Mouse (Mus musculus) B cell, adult 2 months (primary cell): ENCODE results near the gene Smco4.
"Not testable (repeated sequence)": the region's sequence is repeated elsewhere in the genome, so short reads cannot be mapped to it uniquely, and the experiment has no call there.

Source experiments
- DNase-seq, 2 experiments: peaks; one replicate each; pipeline ENCODE4 v3.0.0; 2022

Gene Smco4

DNA sequence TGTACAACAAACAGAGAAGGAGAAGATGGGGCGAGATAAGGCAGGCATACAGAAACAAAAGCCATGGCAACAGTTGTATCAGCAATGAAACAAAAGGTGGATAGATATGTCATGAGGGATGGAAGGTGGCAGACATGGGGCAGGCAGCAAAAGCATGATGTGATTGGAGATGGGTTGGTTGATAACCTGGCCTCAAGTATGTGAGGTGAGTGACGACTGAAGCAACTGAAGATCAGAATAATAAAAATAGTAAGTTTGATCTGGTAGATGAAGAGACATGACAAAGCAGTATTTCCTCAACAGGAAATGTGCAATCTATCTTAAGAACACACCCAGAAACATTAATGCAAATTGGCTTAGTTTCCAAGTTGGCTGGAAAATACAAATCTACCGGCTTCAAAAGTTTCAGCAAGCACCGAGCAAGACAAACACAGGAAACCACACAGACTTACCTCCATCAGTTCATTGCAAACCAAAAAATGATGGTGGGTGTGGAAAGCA lies 57.3 kb downstream of the Smco4 start:
- no peak for DNase-seq

DNA sequence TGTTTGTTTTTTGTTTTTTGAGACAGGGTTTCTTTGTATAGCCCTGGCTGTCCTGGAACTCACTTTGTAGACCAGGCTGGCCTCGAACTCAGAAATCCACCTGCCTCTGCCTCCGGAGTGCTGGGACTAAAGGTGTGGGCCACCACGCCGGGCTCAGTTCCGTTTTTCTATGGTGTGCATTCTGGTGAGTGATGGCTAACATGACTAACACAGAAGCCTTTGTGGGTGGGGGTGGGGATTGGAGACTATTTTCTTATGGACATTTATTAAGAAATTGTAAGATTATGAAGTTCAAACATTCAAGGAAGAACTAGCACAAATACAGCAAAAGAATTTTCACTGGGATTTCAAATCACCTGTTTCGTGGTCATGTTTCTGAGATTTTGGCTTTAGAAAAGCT lies 57.8 kb downstream of the Smco4 start:
- not testable (repeated sequence) for DNase-seq

DNA sequence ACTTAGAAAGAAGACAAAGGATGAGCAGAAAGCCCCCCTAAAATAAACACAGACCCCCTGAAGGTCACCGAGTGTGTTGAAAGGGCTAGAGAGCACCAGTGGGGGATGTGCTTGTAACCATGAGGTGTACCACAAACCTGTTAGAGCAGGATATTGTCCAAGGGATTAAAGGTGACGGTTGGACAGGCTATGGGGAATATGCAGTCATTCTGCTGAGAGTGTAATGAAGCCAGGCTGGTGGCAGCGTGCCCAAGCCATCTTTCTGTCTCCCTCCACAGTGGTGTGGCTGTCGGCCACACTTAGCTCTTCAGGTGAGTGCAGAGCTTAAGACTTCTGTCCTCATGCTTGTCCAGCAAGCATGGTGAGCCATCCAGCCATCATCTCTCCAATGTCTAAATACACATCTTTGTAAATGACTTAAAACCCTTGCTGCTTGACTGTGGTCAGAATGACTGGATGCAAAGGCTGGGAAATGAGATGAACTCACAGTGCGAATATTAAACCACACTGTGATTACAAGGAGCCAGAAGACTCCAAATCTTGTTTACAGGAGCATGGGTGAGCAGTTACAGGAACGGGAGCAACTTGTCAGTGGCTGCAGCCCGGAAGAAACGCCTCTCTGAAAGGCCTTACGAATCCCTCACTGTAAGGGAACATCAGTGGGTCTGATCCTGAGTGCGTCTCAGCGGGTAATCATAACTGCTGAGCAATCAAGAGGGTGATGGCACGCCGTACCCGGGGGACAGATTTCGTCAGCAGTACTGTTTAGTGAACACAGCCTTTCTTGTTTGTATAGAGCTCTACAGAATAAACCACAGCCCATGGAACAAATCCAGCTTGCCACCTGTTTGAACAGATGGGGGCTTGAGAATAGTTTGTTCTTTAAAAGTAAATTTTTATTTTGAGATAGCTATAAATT lies 59.0 kb downstream of the Smco4 start:
- DNase-seq = no peak

DNA sequence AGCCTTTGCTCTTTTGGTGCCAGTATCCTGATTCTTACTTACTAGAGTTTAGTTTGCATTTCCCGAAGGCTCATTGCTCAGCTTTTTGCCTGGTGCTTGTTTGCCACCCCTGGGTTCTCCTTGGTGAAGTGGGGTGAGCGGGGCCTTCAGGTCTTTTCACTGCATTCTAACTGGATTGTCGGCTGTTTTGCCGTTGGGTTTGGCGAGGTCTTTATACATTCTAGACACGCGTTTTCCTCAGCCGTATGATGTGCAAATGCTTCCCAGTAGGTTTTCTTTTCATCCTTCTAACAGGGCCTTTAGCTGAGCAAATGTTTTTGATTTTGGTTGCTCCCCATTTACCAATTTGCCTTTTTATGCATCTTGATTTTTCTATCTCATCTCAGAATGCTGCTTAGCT lies 60.1 kb downstream of the Smco4 start:
- no peak for DNase-seq

DNA sequence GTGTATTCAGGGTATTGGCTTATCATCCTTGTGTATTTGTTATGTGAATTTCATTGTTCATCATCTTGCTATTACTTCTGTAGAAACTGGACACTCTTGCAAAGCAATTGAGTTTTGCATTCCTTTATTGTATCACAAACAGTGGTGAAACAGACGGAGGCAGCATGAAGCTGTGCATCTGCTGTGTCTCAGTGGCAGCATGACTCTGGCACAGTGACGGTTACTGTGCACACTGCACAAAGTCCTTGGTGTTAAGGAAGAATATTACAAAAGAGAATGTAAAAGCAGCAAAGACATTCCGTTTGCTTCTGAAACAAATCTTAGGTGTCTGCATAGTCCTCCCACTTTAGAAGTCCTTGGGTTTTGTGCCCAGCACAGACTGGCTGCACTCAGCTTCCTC lies 67.2 kb downstream of the Smco4 start:
- DNase-seq = no peak

DNA sequence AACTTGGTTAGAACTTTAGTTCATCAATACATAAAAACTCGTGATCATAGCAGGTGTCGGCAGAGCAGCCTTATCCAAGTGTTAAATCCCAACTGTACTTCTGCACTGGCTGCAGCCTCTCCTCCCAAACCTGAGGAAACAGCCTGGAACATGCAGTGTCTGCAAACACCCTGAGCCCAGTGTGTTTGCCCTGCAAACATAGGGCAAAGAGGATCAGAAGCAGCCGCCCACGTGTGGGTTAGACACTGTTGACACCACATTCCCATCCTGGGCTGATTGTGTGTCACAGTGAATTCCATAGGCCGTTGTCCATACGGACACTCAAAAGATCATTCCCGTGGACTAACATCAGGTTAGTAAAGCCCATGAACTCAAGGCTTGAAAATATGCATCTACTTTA lies 69.1 kb downstream of the Smco4 start:
- no peak for DNase-seq

DNA sequence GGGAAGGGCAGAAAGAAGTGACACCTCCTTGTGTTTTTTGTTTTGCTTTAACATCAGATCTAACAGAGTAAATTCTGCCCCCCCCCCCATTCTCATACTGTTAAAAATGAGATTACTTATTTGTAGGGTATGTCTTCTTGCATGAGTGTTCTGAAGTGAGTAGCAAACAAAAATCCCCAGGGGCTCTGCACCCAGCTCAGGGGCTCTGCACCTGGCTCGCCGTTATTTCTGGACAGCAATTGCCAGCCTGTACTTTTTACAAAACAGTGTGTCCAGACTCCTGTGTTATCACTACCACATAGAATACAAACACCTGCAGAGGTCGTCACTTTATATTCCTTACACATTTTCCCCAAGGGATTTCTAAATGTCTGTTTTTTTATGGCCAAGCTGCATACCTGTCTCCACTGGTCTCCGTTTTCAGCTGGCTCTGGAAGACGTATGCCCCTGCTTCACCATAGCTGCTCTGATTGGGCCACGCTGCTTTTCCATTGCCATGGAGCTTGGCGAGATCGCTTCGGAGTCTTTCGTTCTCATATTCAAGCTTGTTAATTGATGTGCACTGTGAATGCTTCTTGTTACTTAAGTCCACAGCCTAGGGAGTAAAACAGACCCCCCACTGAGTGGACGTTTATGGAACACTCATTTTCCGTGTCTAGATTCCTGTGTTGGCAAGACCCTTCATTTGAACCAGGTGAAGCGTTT lies 81.7 kb downstream of the Smco4 start:
- no peak for DNase-seq

DNA sequence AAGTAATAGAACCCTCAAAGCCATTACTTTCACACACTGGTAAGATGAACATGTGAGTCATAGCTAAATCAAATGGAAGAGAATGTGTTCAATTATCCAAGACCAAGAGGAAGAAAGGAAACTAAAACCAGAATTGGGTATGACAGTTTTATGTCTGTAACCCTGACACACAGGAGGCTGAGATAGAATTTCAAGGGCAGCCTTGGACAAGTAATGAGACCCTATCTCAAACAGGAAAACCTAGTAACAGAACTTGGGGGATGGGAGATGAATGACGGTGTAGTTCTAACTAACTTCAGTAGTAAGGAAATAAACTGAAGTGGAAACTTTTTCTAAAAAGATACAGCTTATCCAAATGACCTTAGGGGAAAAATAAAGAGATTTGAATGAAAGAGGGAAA lies 85.2 kb downstream of the Smco4 start:
- no peak for DNase-seq

DNA sequence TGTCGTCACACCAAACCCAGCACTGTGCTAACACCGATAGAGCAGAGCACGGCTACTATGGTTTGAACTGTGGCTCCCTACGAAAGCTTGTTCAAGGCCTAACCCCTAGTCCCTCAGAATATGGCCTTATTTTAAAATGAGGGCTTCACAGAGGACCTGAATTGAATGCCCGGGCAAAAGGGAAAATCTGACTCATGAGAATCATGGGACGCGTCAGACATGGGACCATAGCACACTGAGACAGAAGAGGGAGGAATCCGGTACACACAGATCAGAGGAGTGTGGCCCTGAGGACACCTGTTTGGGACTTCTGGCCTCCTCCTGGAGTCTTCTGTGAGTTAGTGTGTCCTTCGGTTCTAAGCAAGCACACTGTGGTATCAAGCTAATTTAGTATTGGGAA lies 85.7 kb downstream of the Smco4 start:
- no peak for DNase-seq

DNA sequence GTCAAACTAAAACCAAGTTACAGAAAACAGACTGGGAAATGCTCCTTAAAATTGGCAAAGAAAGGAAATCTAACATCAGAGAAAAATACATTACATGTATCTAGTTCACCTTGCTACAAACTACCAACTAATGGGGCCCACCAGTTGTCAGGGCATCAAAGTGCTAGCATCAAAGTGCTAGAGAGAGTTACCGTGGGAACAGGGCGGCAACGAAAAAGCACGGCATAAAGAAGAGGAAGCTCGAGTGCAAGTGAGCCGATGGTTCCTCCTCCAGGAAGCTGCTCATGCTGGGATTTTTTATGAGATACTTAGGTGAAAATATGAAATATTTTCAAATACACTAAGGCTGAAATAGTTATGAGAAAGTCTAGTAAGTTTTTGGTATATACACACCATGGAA lies 86.9 kb downstream of the Smco4 start:
- DNase-seq = no peak

DNA sequence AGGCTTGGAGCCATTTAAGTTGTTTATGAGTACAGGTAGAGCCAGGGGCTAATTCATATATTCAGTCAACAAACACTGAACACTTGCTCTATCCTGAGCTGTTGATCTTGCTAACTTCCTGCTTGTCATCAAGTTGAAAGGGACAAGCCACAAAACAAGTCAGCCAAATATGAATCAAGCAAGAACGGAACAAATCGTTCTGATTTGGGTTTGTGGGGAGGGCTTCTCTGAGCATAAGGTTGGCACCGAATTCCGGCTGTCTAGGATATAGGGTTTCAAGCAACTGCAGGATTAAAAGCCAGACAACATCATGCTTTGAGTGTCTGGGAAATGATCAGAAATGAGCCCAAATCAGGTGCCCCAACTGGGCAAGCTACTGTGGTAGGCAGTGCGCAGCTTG lies 88.8 kb downstream of the Smco4 start:
- no peak for DNase-seq

DNA sequence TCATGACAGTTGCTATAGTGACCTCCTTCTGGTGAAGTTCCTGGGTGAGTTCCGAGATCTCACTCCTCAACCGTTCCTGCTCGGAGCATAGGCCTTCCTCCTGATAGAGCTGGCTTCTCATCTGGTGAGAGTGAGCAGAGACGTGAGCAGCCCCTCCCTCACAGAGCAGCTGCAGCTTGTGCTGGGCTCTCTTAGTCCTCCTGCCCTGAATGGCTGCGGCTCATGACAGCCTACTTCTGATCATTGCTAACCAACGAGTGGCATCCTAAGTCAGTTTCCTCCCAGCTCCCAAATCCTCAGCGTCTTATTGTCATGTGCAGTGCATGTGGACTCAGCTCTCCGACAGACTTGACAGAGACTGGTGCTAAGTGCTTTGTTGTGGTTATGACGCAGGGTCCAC lies 91.0 kb downstream of the Smco4 start:
- DNase-seq = no peak

DNA sequence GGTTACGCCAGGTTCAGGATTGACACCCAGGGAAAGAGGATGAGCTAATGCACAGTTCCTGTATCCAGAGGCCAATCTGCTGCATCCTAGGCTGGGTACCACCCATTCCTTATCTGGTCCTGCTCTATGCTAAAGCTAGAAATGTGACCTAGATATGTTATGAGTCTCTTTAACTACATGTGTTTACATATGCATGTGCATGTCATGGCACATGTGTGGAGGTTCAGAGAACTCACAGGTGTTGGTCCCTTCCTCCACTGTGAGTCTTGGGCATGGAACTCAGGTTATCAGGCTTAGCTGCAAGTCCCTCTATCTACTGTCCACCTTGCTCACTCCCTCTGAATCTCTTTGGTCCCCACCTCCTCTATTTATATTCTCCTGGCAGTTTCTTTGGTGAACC lies 92.7 kb downstream of the Smco4 start:
- no peak for DNase-seq

DNA sequence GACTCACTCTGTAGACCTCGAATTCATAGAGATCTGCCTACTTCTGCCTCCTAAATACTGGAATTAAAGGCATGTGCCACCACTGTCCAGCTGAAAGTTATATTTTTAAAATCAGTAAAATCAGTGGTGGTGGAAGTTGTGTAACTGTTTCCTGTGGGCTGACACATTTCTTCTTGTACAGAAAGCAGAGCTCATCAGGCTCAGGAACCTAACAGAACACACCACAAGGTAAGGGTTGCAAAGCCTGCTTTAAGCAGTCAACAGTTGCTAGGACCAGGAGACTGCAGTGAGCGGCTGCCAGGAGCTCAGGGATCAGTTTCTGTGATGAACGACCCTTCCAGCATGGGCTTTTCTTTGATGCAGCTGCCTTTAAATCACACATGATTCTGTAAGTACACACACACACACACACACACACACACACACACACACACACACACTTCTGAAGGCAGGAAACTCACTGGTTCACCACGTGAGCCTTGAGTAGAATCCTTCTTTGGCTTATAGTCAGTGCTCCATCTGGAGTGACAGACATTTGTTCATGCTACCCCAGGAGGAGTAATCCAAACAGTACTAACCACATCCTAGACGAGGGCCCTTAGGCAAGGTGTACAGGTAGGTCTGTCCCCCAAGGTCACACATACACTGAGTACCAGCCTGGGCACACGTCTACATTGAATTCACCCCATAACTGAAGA lies 94.1 kb downstream of the Smco4 start:
- no peak for DNase-seq

DNA sequence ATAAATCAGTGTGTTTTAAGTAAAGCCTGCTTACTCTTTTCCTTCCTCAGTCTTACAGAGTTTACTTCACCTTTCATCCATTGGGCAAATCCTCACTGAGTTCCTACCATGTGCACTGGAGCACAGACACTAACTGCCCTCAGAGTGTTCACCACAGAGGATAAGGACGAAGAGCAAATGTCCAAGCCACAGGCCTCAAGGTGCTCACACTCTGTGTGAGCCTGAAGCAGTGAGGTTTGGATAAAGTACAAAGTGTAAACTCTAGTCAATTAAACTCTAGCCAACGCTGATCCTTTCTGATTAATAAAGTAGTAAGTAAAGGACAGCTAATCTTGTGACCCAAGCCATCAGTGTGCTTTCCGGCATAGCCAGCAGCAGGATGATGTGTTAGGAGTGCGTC lies 100.9 kb downstream of the Smco4 start:
- DNase-seq = no peak
